In genomic region chr3:58372066-58372904, GRCm38 (mm10) we compare ENCODE assay signal across 8 mouse cellular contexts. TPM values are rescaled to one million over a fixed set of nuclear protein-coding genes. Genes with fewer than 3 reads are reported as not detected.
DNase-seq lines count a peak whose midpoint lies in the region; ATAC-seq lines count a peak whose summit lies in the region.

No protein-coding gene starts in this region.

- peak overlapping the region; percentile 96 for H3K27ac ChIP-seq in heart, embryonic 16.5 days (ENCODE audit: low read length)
- H3K27ac ChIP-seq in liver, embryonic 13.5 days, result no peak overlapping the region
- H3K27ac ChIP-seq in neural tube, embryonic 13.5 days (replicated peaks), result peak overlapping the region; percentile 49

- WGBS in heart, embryonic 16.5 days, result 3% methylated on average over 9 of the region's 9 CpGs
- WGBS in liver, embryonic 13.5 days (ENCODE audit: insufficient replicate concordance), result 30% methylated on average over 9 of the region's 9 CpGs
- 3% methylated on average over 9 of the region's 9 CpGs for WGBS in neural tube, embryonic 13.5 days

- peak; percentile 96 for ATAC-seq in heart, embryonic 16.5 days (replicated peaks; ENCODE audit: extremely low read depth, insufficient read depth, low FRiP score)
- 0 out of 2 replicates have a peak, but pooled peaks have one; percentile 45 for ATAC-seq in liver, embryonic 13.5 days (ENCODE audit: low read depth)
- peak; percentile 93 for ATAC-seq in neural tube, embryonic 13.5 days (ENCODE audit: low read depth)

- no peaks in the 10 kb centered on the region for H3K9me3 ChIP-seq in heart, embryonic 16.5 days (replicated peaks; ENCODE audit: control insufficient read depth, low read length)
- H3K9me3 ChIP-seq in liver, embryonic 13.5 days (replicated peaks), result no peaks in the 10 kb centered on the region
- no peaks in the 10 kb centered on the region for H3K9me3 ChIP-seq in neural tube, embryonic 13.5 days

- H3K4me3 ChIP-seq in heart, embryonic 16.5 days (ENCODE audit: low read length), result peak overlapping the region; percentile 27
- no peak overlapping the region; the same call in 1 of the 2 replicates for H3K4me3 ChIP-seq in liver, embryonic 13.5 days (replicated peaks)
- H3K4me3 ChIP-seq in neural tube, embryonic 13.5 days, result peak overlapping the region; percentile 16; the same call in 1 of the 2 replicates

- peak overlapping the region; percentile 65 for H3K9ac ChIP-seq in heart, embryonic 16.5 days (ENCODE audit: low read length)
- H3K9ac ChIP-seq in liver, embryonic 13.5 days, result no peak overlapping the region
- peak overlapping the region; percentile 38 for H3K9ac ChIP-seq in neural tube, embryonic 13.5 days

- H3K4me2 ChIP-seq in heart, embryonic 16.5 days (ENCODE audit: low read depth, low read length), result peak overlapping the region; percentile 55
- peak overlapping the region; percentile 33; the same call in 1 of the 2 replicates for H3K4me2 ChIP-seq in liver, embryonic 13.5 days
- H3K4me2 ChIP-seq in neural tube, embryonic 13.5 days, result peak overlapping the region; percentile 47

- H3K36me3 ChIP-seq in heart, embryonic 16.5 days (ENCODE audit: control insufficient read depth, insufficient read depth), result no peaks in the 10 kb centered on the region
- H3K36me3 ChIP-seq in liver, embryonic 13.5 days, result no peaks in the 10 kb centered on the region
- H3K36me3 ChIP-seq in neural tube, embryonic 13.5 days, result no peaks in the 10 kb centered on the region

- DNase-seq in urinary bladder, postnatal 14 days (ENCODE audit: low spot score), result peak; percentile 68
- DNase-seq in urinary bladder, adult 2 months (ENCODE audit: low spot score), result no peak
- DNase-seq in fat pad, adult 2 months (ENCODE audit: extremely low read depth, low read depth, low spot score), result peak; percentile 64
- peak; percentile 74 for DNase-seq in kidney, postnatal 10 days
- no peak for DNase-seq in liver, embryonic 13.5 days
- DNase-seq in spleen, postnatal 36 days (ENCODE audit: low spot score in 2 of 2), result no peak

- H3K27me3 ChIP-seq in heart, embryonic 16.5 days (ENCODE audit: control insufficient read depth, insufficient read depth, low read length), result no peaks in the 10 kb centered on the region
- no peaks in the 10 kb centered on the region for H3K27me3 ChIP-seq in liver, embryonic 13.5 days
- no peaks in the 10 kb centered on the region for H3K27me3 ChIP-seq in neural tube, embryonic 13.5 days

- H3K4me1 ChIP-seq in heart, embryonic 16.5 days (ENCODE audit: control insufficient read depth, insufficient read depth, low read length), result peaks cover 27% of the 10 kb centered on the region
- peaks cover under 1% of the 10 kb centered on the region; the same call in 1 of the 2 replicates for H3K4me1 ChIP-seq in liver, embryonic 13.5 days (replicated peaks)
- H3K4me1 ChIP-seq in neural tube, embryonic 13.5 days (replicated peaks), result peaks cover 16% of the 10 kb centered on the region

RNA-seq across cellular contexts. Expression of gene Tsc22d2, which starts 42.2 kb away (rescaled TPM):
- polyA plus RNA-seq in urinary bladder, adult 2 months (2012; rRNA removed), result 14.7 and 17.7 TPM in 2 replicates
- 8.7 and 9.8 TPM in 2 replicates for polyA plus RNA-seq in heart, embryonic 16.5 days (2015; fragmentation: Nextera tagmentation; extraction: Ambion mirVana)
- 5.0 and 6.0 TPM in 2 replicates for polyA plus RNA-seq in liver, embryonic 13.5 days (2015; fragmentation: Nextera tagmentation; extraction: Ambion mirVana)
- polyA plus RNA-seq in neural tube, embryonic 13.5 days (2015; fragmentation: Nextera tagmentation; extraction: Ambion mirVana), result 8.3 and 8.6 TPM in 2 replicates

Comparison
In these comparisons a context has a peak if more than half of its experiments do, and no peak if none do; other contexts are left out.
1. DNase-seq: peak in urinary bladder, postnatal 14 days (single experiment), fat pad, adult 2 months (single experiment) and kidney, postnatal 10 days (single experiment); none in urinary bladder, adult 2 months (single experiment), liver, embryonic 13.5 days (single experiment) and spleen, postnatal 36 days (0 of 2).
2. ATAC-seq: peak in every context shown above with its lines; median percentile 96 in heart, embryonic 16.5 days; 93 in neural tube, embryonic 13.5 days; 45 in liver, embryonic 13.5 days.
3. Peak in every context shown above with its lines, with median percentiles within 50 percentile points of each other: H3K4me2 ChIP-seq.